Mouse (Mus musculus) C2C12 (cell line): ENCODE data around the gene Ttll5. TPM values are rescaled to one million over a fixed set of nuclear protein-coding genes. Genes with fewer than 3 reads are reported as not detected.

Experiments
- H3K27me3 ChIP-seq: one replicate; pipeline ENCODE4 v1.6.1; 2011; ENCODE audit not compliant: control insufficient read depth, insufficient read depth, insufficient read length
- H3K36me3 ChIP-seq: one replicate; pipeline ENCODE4 v1.6.1; 2011; ENCODE audit not compliant: control insufficient read depth, insufficient read depth
- H3K4me3 ChIP-seq: one replicate; pipeline ENCODE4 v1.5.1; 2011; ENCODE audit warnings: mild to moderate bottlenecking, control low read depth; ENCODE audit not compliant: poor library complexity, insufficient read depth, severe bottlenecking
- H3K79me2 ChIP-seq: one replicate; pipeline ENCODE4 v1.6.1; 2011; ENCODE audit not compliant: control insufficient read depth, insufficient read depth
- H3K79me3 ChIP-seq: one replicate; pipeline ENCODE4 v1.6.1; 2011; ENCODE audit warnings: low read depth, control low read depth
- H3ac ChIP-seq: one replicate; pipeline ENCODE3; 2011; ENCODE audit warnings: low read depth; ENCODE audit not compliant: control insufficient read depth, insufficient read length
- CEBPB ChIP-seq: IDR thresholded peaks from one replicate; pipeline ENCODE4 v1.6.1; 2011; ENCODE audit warnings: low read depth, mild to moderate bottlenecking, control low read depth, moderate library complexity
- CTCF ChIP-seq: IDR thresholded peaks from one replicate; pipeline ENCODE4 v1.5.1; 2011; ENCODE audit not compliant: control insufficient read depth, insufficient read depth, insufficient read length
- FOSL1 ChIP-seq: IDR thresholded peaks from one replicate; pipeline ENCODE4 v1.8.0; 2011; ENCODE audit warnings: mild to moderate bottlenecking, low read length; ENCODE audit not compliant: poor library complexity, insufficient read depth, severe bottlenecking
- MAX ChIP-seq: IDR thresholded peaks from one replicate; pipeline ENCODE4 v1.6.1; 2011; ENCODE audit warnings: mild to moderate bottlenecking, control low read depth
- MYOD1 ChIP-seq: IDR thresholded peaks from one replicate; pipeline ENCODE4 v1.6.1; 2011; ENCODE audit warnings: low read depth; ENCODE audit not compliant: control insufficient read depth, insufficient read length
- MYOG ChIP-seq: IDR thresholded peaks from one replicate; pipeline ENCODE4 v1.6.1; 2011; ENCODE audit not compliant: control insufficient read depth, insufficient read length; ENCODE audit errors: extremely low read depth
- USF1 ChIP-seq: IDR thresholded peaks from one replicate; pipeline ENCODE4 v1.6.1; 2011; ENCODE audit warnings: low read depth, mild to moderate bottlenecking, control low read depth, moderate library complexity
- polyA plus RNA-seq: library from polyadenylated mRNA; unstranded; fragments of >200 nt; fragmentation: generic; extraction: Trizol; gene quantifications from one replicate; pipeline ENCODE4 v1.2.1, GENCODE M21; 2012; ENCODE audit warnings: missing spikeins

Ttll5 gene
- polyA plus RNA-seq, 1 experiment: 20.1 TPM

- TF ChIP-seq CEBPB: no peak
- TF ChIP-seq MAX: no peak
- TF ChIP-seq FOSL1: no peak
- TF ChIP-seq MYOD1: no peak
- no peak for TF ChIP-seq MYOG
- no peak for TF ChIP-seq CTCF
- no peak for TF ChIP-seq USF1
- Histone ChIP-seq H3ac (no peak overlapping the region), H3K4me3 (no peak overlapping the region), H3K36me3 (no peaks in the 10 kb centered on the region), H3K79me3 (no peaks in the 10 kb centered on the region), H3K27me3 (no peaks in the 10 kb centered on the region), H3K79me2 (no peaks in the 10 kb centered on the region)
Observed at GRCm38 (mm10) chr12:85792821-85793346, 31.6 kb upstream of the Ttll5 start.

GRCm38 (mm10) chr12:85794094-85794493, 30.4 kb upstream of the Ttll5 start:
- Histone ChIP-seq H3K27me3 (no peaks in the 10 kb centered on the region), H3K79me3 (no peaks in the 10 kb centered on the region), H3K4me3 (no peak overlapping the region), H3K36me3 (no peaks in the 10 kb centered on the region), H3K79me2 (no peaks in the 10 kb centered on the region), H3ac (no peak overlapping the region)
- TF ChIP-seq MAX (no peak), FOSL1 (no peak), MYOG (no peak), CEBPB (no peak), MYOD1 (no peak), CTCF (no peak), USF1 (no peak)

DNA sequence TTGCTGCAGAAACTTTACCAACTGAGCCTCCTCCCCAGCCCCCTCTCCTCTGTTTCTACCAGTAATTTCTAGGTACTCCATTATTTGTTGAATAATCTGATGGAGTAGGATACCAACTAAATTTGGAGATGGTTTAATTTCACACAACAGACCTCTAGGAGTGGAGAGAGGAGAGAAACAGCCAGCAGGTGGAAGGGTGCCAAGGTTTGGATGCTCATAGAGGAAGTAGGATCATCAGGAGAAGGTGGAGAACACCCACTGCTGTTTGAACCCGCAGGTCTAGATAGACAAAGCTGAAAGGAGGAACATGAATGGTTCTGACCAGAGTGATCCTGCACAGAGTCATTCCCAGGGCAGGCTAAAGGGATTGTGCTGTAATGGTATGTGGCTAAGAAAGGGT, 28.9 kb upstream of the Ttll5 start:
- Histone ChIP-seq H3ac (no peak overlapping the region), H3K79me3 (no peaks in the 10 kb centered on the region), H3K4me3 (no peak overlapping the region), H3K79me2 (no peaks in the 10 kb centered on the region), H3K36me3 (no peaks in the 10 kb centered on the region), H3K27me3 (no peaks in the 10 kb centered on the region)
- no peak for TF ChIP-seq MAX
- no peak for TF ChIP-seq MYOG
- TF ChIP-seq USF1: no peak
- no peak for TF ChIP-seq FOSL1
- no peak for TF ChIP-seq CTCF
- no peak for TF ChIP-seq CEBPB
- no peak for TF ChIP-seq MYOD1

GRCm38 (mm10) chr12:85800031-85800430, 24.4 kb upstream of the Ttll5 start:
- H3K36me3 ChIP-seq: no peaks in the 10 kb centered on the region
- H3K79me2 ChIP-seq: no peaks in the 10 kb centered on the region
- H3ac ChIP-seq: no peak overlapping the region
- no peak overlapping the region for H3K4me3 ChIP-seq
- TF ChIP-seq MYOG: no peak
- no peak for TF ChIP-seq MAX
- no peak for TF ChIP-seq CEBPB
- no peak for TF ChIP-seq FOSL1
- no peak for TF ChIP-seq USF1
- no peak for TF ChIP-seq CTCF
- no peak for TF ChIP-seq MYOD1
- H3K27me3 ChIP-seq: no peaks in the 10 kb centered on the region
- no peaks in the 10 kb centered on the region for H3K79me3 ChIP-seq

- Histone ChIP-seq H3K79me3 (no peaks in the 10 kb centered on the region), H3K79me2 (no peaks in the 10 kb centered on the region), H3K36me3 (peaks cover 32% of the 10 kb centered on the region), H3K4me3 (no peak overlapping the region), H3K27me3 (no peaks in the 10 kb centered on the region), H3ac (no peak overlapping the region)
- TF ChIP-seq FOSL1: no peak
- no peak for TF ChIP-seq MYOD1
- no peak for TF ChIP-seq MAX
- TF ChIP-seq CTCF: no peak
- no peak for TF ChIP-seq USF1
- no peak for TF ChIP-seq MYOG
- no peak for TF ChIP-seq CEBPB
Observed at GRCm38 (mm10) chr12:85809726-85810125, 14.7 kb upstream of the Ttll5 start.

- Histone ChIP-seq H3ac (no peak overlapping the region), H3K36me3 (peaks cover 44% of the 10 kb centered on the region), H3K79me3 (no peaks in the 10 kb centered on the region), H3K4me3 (no peak overlapping the region), H3K79me2 (no peaks in the 10 kb centered on the region), H3K27me3 (no peaks in the 10 kb centered on the region)
- TF ChIP-seq CEBPB: no peak
- no peak for TF ChIP-seq CTCF
- no peak for TF ChIP-seq FOSL1
Observed at GRCm38 (mm10) chr12:85810959-85811358, 13.5 kb upstream of the Ttll5 start.
